Mouse (Mus musculus) frontal cortex, postnatal 10 days (tissue): ENCODE measurements at regions not wholly inside any gene's neighbourhood (a gene's known extent, or its start where the extent isn't known, plus 50 kb on each side); places are given as distances from the start of the nearest gene placed in this dataset.

ENCODE experiments used
- DNase-seq, 2 experiments: peaks; one replicate each; pipeline ENCODE4 v3.0.0; 2022; ENCODE audit warnings: low spot score in 2 of 2, mixed read lengths in 1 of 2

DNA sequence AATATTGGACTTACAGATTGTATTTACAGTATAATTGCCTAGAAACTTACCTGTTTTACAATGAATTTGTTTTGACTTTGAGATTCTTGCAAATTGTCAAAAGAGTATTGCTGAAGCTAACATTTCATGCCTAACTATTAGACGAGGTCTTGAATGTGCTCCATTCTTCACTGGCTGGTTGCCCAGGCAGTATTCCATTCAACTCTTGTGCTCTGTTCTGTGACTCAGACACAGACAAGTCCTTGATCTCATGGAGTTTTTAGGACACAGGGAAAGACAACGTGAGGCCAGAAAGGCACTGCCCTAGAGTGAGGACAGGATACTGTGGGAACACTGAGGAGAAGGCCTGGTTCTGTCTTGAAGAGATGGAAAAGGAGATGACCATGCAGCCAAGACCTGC lies 57.0 kb upstream of the Mpp6 start:
- no peak for DNase-seq

DNA sequence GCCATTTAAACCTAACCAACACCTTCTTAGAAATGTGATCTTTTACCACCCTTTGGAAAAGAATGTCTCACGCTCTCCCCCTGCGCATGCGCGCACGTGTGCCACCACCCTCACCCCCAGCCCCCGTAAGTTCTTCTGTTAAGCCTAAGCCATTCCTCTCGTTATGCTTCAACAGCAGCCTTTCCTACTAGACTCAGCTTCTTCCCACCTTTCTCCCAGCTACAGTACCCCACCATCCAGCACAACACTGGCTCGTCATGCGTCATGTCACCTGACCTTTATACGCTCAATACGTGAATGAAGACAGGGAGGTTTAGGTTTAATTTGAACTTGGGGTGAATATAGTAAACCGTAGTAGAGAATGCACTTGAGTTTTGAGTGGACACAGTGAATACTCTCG lies 55.8 kb upstream of the Mpp6 start:
- no peak for DNase-seq

DNA sequence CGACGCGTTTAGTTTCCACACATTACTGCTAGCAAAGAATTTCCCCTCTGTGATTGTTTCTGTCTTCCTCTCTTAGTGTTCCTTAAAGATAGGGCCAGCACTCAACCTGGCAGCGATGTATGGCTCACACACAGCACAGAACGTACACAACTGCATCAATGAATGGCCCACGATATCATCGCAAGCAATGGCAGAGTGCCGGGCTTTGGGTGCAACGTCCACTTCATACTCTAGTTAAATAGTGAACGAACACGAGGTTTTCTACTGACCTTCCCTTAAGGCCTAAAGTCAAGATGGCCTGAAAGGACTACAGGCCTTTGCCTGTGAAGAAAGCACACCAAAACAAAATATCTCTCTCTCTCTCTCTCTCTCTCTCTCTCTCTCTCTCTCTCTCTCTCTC lies 51.4 kb upstream of the Mpp6 start:
- DNase-seq, result no peak

DNA sequence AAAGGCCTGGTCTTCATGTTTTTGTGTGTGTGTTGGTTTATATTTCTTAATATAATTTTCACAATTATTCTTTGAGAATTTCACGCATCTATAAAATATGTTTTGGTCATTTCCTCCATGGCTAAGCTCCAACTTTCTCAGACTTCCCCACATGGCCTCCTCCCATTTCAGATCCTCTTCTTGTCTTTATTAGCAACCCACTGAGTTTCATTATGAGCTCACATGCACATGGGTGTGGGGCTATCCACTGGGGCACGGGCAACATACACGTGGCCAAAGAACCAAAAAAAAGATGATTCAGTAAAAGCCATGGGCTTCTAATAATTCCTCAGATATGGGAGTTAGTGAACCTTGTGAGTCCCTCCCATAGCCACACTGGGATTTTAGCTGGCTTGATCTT lies 50.1 kb upstream of the Mpp6 start:
- DNase-seq, result no peak
